Mouse (Mus musculus): ENCODE results near the gene Ugt1a9. TPM values are rescaled to one million over a fixed set of nuclear protein-coding genes. Genes with fewer than 3 reads are reported as not detected.
"Not testable (repeated sequence)": the region's sequence is repeated elsewhere in the genome, so short reads cannot be mapped to it uniquely, and the experiment has no call there.

The Ugt1a9 gene
- not detected for total RNA-seq (2021)

- intact Hi-C loops (cut with DNase I), result no loop called here
- no peak for DNase-seq
Observed at GRCm38 (mm10) chr1:88070495-88070894, at the start of gene Ugt1a9. Gene Ugt1a9, plus strand, starts transcription at chr1:88070800.

- DNase-seq; intact Hi-C loops (cut with DNase I): not testable (repeated sequence)
Observed at GRCm38 (mm10) chr1:88025244-88025643, 45.4 kb upstream of the Ugt1a9 start.

- DNase-seq; intact Hi-C loops (cut with DNase I): not testable (repeated sequence)
Observed at GRCm38 (mm10) chr1:88043044-88043443, 27.6 kb upstream of the Ugt1a9 start.

- peak; percentile 19 for DNase-seq
- intact Hi-C loops (cut with DNase I), result not testable (repeated sequence)
Observed at GRCm38 (mm10) chr1:88044832-88045437, 25.7 kb upstream of the Ugt1a9 start.

GRCm38 (mm10) chr1:88047408-88047807, 23.2 kb upstream of the Ugt1a9 start:
- intact Hi-C loops (cut with DNase I); DNase-seq: not testable (repeated sequence)

- DNase-seq, result no peak
- intact Hi-C loops (cut with DNase I), result no loop called here
Observed at GRCm38 (mm10) chr1:88055088-88055487, 15.5 kb upstream of the Ugt1a9 start, which contains the start of gene Ugt1a10. Gene Ugt1a10, plus strand, starts transcription at chr1:88055388.

- intact Hi-C loops (cut with DNase I); DNase-seq: not testable (repeated sequence)
Observed at GRCm38 (mm10) chr1:88066472-88067102, 4.0 kb upstream of the Ugt1a9 start.

GRCm38 (mm10) chr1:88070902-88071301, 302 bp downstream of the Ugt1a9 start:
- no peak for DNase-seq
- intact Hi-C loops (cut with DNase I), result no loop called here

GRCm38 (mm10) chr1:88074471-88074870, 3.9 kb downstream of the Ugt1a9 start:
- intact Hi-C loops (cut with DNase I), result no loop called here
- DNase-seq, result no peak

- DNase-seq, result no peak
- intact Hi-C loops (cut with DNase I), result no loop called here
Observed at GRCm38 (mm10) chr1:88077128-88077527, 6.5 kb downstream of the Ugt1a9 start.

GRCm38 (mm10) chr1:88081670-88082069, 11.1 kb downstream of the Ugt1a9 start:
- DNase-seq, result no peak
- intact Hi-C loops (cut with DNase I), result no loop called here

- intact Hi-C loops (cut with DNase I), result no loop called here
- no peak for DNase-seq
Observed at GRCm38 (mm10) chr1:88086125-88086524, 15.5 kb downstream of the Ugt1a9 start.

- no peak for DNase-seq
- intact Hi-C loops (cut with DNase I), result no loop called here
Observed at GRCm38 (mm10) chr1:88087513-88087912, 16.9 kb downstream of the Ugt1a9 start, which contains the start of gene Ugt1a8. Gene Ugt1a8, plus strand, starts transcription at chr1:88087813.

- DNase-seq, result no peak
- intact Hi-C loops (cut with DNase I), result no loop called here
Observed at GRCm38 (mm10) chr1:88092341-88092740, 21.7 kb downstream of the Ugt1a9 start.

- intact Hi-C loops (cut with DNase I); DNase-seq: not testable (repeated sequence)
Observed at GRCm38 (mm10) chr1:88094270-88094676, 23.7 kb downstream of the Ugt1a9 start.

GRCm38 (mm10) chr1:88094941-88095492, 24.4 kb downstream of the Ugt1a9 start, which contains the start of gene Ugt1a7c:
Gene Ugt1a7c, plus strand, starts transcription at chr1:88095062.
- intact Hi-C loops (cut with DNase I), result no loop called here
- DNase-seq, result no peak

GRCm38 (mm10) chr1:88098546-88098945, 27.9 kb downstream of the Ugt1a9 start:
- intact Hi-C loops (cut with DNase I); DNase-seq: not testable (repeated sequence)

GRCm38 (mm10) chr1:88099691-88100090, 29.1 kb downstream of the Ugt1a9 start:
- DNase-seq; intact Hi-C loops (cut with DNase I): not testable (repeated sequence)

GRCm38 (mm10) chr1:88103019-88103418, 32.4 kb downstream of the Ugt1a9 start, which contains the start of gene Ugt1a6b:
Gene Ugt1a6b, plus strand, starts transcription at chr1:88103252.
- DNase-seq; intact Hi-C loops (cut with DNase I): not testable (repeated sequence)

- DNase-seq; intact Hi-C loops (cut with DNase I): not testable (repeated sequence)
Observed at GRCm38 (mm10) chr1:88103697-88104468, 33.3 kb downstream of the Ugt1a9 start.
